Mouse (Mus musculus) embryonic facial prominence, embryonic 10.5 days (tissue): ENCODE data around the gene Gab1. TPM values are rescaled to one million over a fixed set of nuclear protein-coding genes. Genes with fewer than 3 reads are reported as not detected.

ENCODE experiments used
- DNase-seq: peaks from one replicate; pipeline ENCODE4 v3.0.0-alpha.2; 2017; ENCODE audit warnings: low spot score
- H3K27ac ChIP-seq: fragments of 300-500 bp; sonication (generic); replicated peaks from 2 replicates; pipeline ENCODE4 v1.5.1; 2016; ENCODE audit warnings: mild to moderate bottlenecking
- H3K27me3 ChIP-seq: fragments of 300-500 bp; sonication (generic); replicated peaks from 2 replicates; pipeline ENCODE4 v1.6.1; 2016; ENCODE audit warnings: low read depth, mild to moderate bottlenecking; ENCODE audit not compliant: poor library complexity, severe bottlenecking
- H3K36me3 ChIP-seq: fragments of 300-500 bp; sonication (generic); replicated peaks from 2 replicates; pipeline ENCODE4 v1.6.1; 2016; ENCODE audit warnings: mild to moderate bottlenecking, moderate library complexity
- H3K4me1 ChIP-seq: fragments of 300-500 bp; sonication (generic); 2 replicates; pipeline ENCODE4 v1.6.1; 2016
- H3K4me3 ChIP-seq: fragments of 300-500 bp; sonication (generic); 2 replicates; pipeline ENCODE4 v1.5.1; 2016; ENCODE audit warnings: mild to moderate bottlenecking, moderate library complexity
- H3K9me3 ChIP-seq: fragments of 300-500 bp; sonication (generic); 2 replicates; pipeline ENCODE4 v1.6.1; 2016; ENCODE audit warnings: mild to moderate bottlenecking
- WGBS: fragments of 180-500 bp; shearing (Covaris S2); methylation state at CpG from one replicate; pipeline ENCODE4 v1.1.7; 2016; 5-methylcytosine and 5-hydroxymethylcytosine counted together
- polyA plus RNA-seq: library from polyadenylated mRNA; unstranded; fragments of >200 nt; fragmentation: Nextera tagmentation; extraction: Ambion mirVana; gene quantifications from 2 replicates; pipeline ENCODE4 v1.2.1, GENCODE M21; 2016

Gene Gab1
- polyA plus RNA-seq, 1 experiment from 2014 or later: 15.0 TPM

- Histone ChIP-seq H3K4me3 (no peak overlapping the region), H3K4me1 (peaks cover 39% of the 10 kb centered on the region), H3K27me3 (no peaks in the 10 kb centered on the region), H3K27ac (peak overlapping the region; percentile 19; the same call in 1 of the 2 replicates), H3K36me3 (0 out of 2 replicates have a peak, but pooled peaks cover 3% of the 10 kb centered on the region), H3K9me3 (no peaks in the 10 kb centered on the region)
- no peak for DNase-seq
- WGBS: 61% methylated on average over 4 of the region's 4 CpGs
These were observed 68.7 kb downstream of the Gab1 start for GRCm38 (mm10) chr8:80811591-80811991.

GRCm38 (mm10) chr8:80810916-80811315 is 69.4 kb downstream of the Gab1 start:
- Histone ChIP-seq H3K4me3 (no peak overlapping the region), H3K27me3 (no peaks in the 10 kb centered on the region), H3K9me3 (no peaks in the 10 kb centered on the region), H3K36me3 (0 out of 2 replicates have a peak, but pooled peaks cover 3% of the 10 kb centered on the region), H3K27ac (0 out of 2 replicates have a peak overlapping the region, but pooled peaks have one; percentile 19), H3K4me1 (peaks cover 39% of the 10 kb centered on the region)
- DNase-seq: no peak
- 68% methylated on average over 4 of the region's 4 CpGs for WGBS

GRCm38 (mm10) chr8:80810442-80810841 is 69.9 kb downstream of the Gab1 start:
- 89% methylated on average over 5 of the region's 5 CpGs for WGBS
- Histone ChIP-seq H3K27me3 (no peaks in the 10 kb centered on the region), H3K36me3 (0 out of 2 replicates have a peak, but pooled peaks cover 3% of the 10 kb centered on the region)

GRCm38 (mm10) chr8:80807807-80808505 is 72.4 kb downstream of the Gab1 start:
- peak overlapping the region; percentile 81 for H3K27ac ChIP-seq
- DNase-seq: peak; percentile 32
- H3K4me1 ChIP-seq: peaks cover 53% of the 10 kb centered on the region
- no peak overlapping the region for H3K4me3 ChIP-seq
- 0 out of 2 replicates have a peak, but pooled peaks cover 3% of the 10 kb centered on the region for H3K36me3 ChIP-seq
- no peaks in the 10 kb centered on the region for H3K27me3 ChIP-seq
- 30% methylated on average over 13 of the region's 13 CpGs for whole genome bisulfite sequencing
- no peaks in the 10 kb centered on the region for H3K9me3 ChIP-seq

More at GRCm38 (mm10) chr8:80810442-80810841, 69.9 kb downstream of the Gab1 start:
- DNase-seq: no peak
- no peak overlapping the region for H3K27ac ChIP-seq
- peaks cover 41% of the 10 kb centered on the region for H3K4me1 ChIP-seq
- no peak overlapping the region for H3K4me3 ChIP-seq
- H3K9me3 ChIP-seq: no peaks in the 10 kb centered on the region

GRCm38 (mm10) chr8:80804066-80804619 is 76.2 kb downstream of the Gab1 start:
- no peaks in the 10 kb centered on the region for H3K27me3 ChIP-seq
- H3K36me3 ChIP-seq: peaks cover 9% of the 10 kb centered on the region
- no peaks in the 10 kb centered on the region for H3K9me3 ChIP-seq
- 0 out of 2 replicates have a peak overlapping the region, but pooled peaks have one; percentile 42 for H3K27ac ChIP-seq
- DNase-seq: no peak
- peaks cover 37% of the 10 kb centered on the region for H3K4me1 ChIP-seq
- H3K4me3 ChIP-seq: no peak overlapping the region
- WGBS: 22% methylated on average over 4 of the region's 4 CpGs

- Histone ChIP-seq H3K9me3 (peaks cover 3% of the 10 kb centered on the region; the same call in 1 of the 2 replicates), H3K27me3 (no peaks in the 10 kb centered on the region), H3K27ac (no peak overlapping the region), H3K4me3 (no peak overlapping the region), H3K4me1 (peaks cover 12% of the 10 kb centered on the region), H3K36me3 (peaks cover 15% of the 10 kb centered on the region)
- 90% methylated on average over 3 of the region's 3 CpGs for WGBS
- no peak for DNase-seq
These were observed 81.5 kb downstream of the Gab1 start for GRCm38 (mm10) chr8:80798778-80799177.

GRCm38 (mm10) chr8:80798198-80798777 is 82.0 kb downstream of the Gab1 start:
- Histone ChIP-seq H3K36me3 (peaks cover 15% of the 10 kb centered on the region), H3K4me3 (no peak overlapping the region), H3K9me3 (peaks cover 3% of the 10 kb centered on the region; the same call in 1 of the 2 replicates), H3K27ac (no peak overlapping the region), H3K27me3 (no peaks in the 10 kb centered on the region), H3K4me1 (peaks cover 10% of the 10 kb centered on the region)
- DNase-seq: no peak
- 87% methylated on average over 7 of the region's 7 CpGs for WGBS

GRCm38 (mm10) chr8:80796070-80796469 is 84.2 kb downstream of the Gab1 start:
- no peak overlapping the region for H3K4me3 ChIP-seq
- H3K9me3 ChIP-seq: peaks cover 3% of the 10 kb centered on the region; the same call in 1 of the 2 replicates
- H3K4me1 ChIP-seq: peaks cover 10% of the 10 kb centered on the region
- no peaks in the 10 kb centered on the region for H3K27me3 ChIP-seq
- WGBS: 87% methylated on average over 4 of the region's 4 CpGs
- peaks cover 19% of the 10 kb centered on the region for H3K36me3 ChIP-seq
- H3K27ac ChIP-seq: no peak overlapping the region
- no peak for DNase-seq

GRCm38 (mm10) chr8:80794585-80795509 is 85.5 kb downstream of the Gab1 start:
- Histone ChIP-seq H3K4me3 (no peak overlapping the region), H3K4me1 (peaks cover 10% of the 10 kb centered on the region), H3K9me3 (peaks cover 3% of the 10 kb centered on the region; the same call in 1 of the 2 replicates), H3K27ac (no peak overlapping the region), H3K27me3 (no peaks in the 10 kb centered on the region), H3K36me3 (peaks cover 21% of the 10 kb centered on the region)
- 90% methylated on average over 19 of the region's 19 CpGs for WGBS
- DNase-seq: no peak

GRCm38 (mm10) chr8:80793791-80794515 is 86.4 kb downstream of the Gab1 start:
- WGBS: 65% methylated on average over 11 of the region's 11 CpGs
- Histone ChIP-seq H3K27ac (no peak overlapping the region), H3K4me3 (no peak overlapping the region), H3K9me3 (peaks cover 3% of the 10 kb centered on the region; the same call in 1 of the 2 replicates), H3K36me3 (peaks cover 14% of the 10 kb centered on the region), H3K27me3 (no peaks in the 10 kb centered on the region), H3K4me1 (peaks cover 10% of the 10 kb centered on the region)
- DNase-seq: no peak

- 88% methylated on average over 5 of the region's 5 CpGs for WGBS
- Histone ChIP-seq H3K27me3 (no peaks in the 10 kb centered on the region), H3K36me3 (peaks cover 23% of the 10 kb centered on the region), H3K27ac (no peak overlapping the region), H3K4me1 (peaks cover 10% of the 10 kb centered on the region), H3K4me3 (no peak overlapping the region), H3K9me3 (no peaks in the 10 kb centered on the region)
- no peak for DNase-seq
These were observed 88.1 kb downstream of the Gab1 start for GRCm38 (mm10) chr8:80792214-80792613.
